Mouse (Mus musculus): ENCODE measurements around the gene Gata3.

GRCm38 (mm10) chr2:9887636-9888035 lies 2.2 kb downstream of the Gata3 start:
- TF ChIP-seq POLR2A (IDR thresholded peaks at IDR 0.05; ENCODE audit: extremely low read depth, insufficient read depth, low read length) (no peak), CTCF (IDR thresholded peaks at IDR 0.05; ENCODE audit: low read depth, low read length) (no peak)
